Mouse (Mus musculus) liver, postnatal 0 days (tissue): ENCODE results near the gene Adamtsl3. TPM values are rescaled to one million over a fixed set of nuclear protein-coding genes. Genes with fewer than 3 reads are reported as not detected.

Source experiments
- ATAC-seq: fragments of 200-750 bp; cut with Nextera tagmentation; 2 replicates; pipeline ENCODE4 v1.8.0; 2017; ENCODE audit warnings: mild to moderate bottlenecking, moderate library complexity
- DNase-seq: peaks from one replicate; pipeline ENCODE4 v3.0.0-alpha.2; 2016
- H3K27ac ChIP-seq: fragments of 300-500 bp; sonication (generic); 2 replicates; pipeline ENCODE4 v1.5.1; 2014; ENCODE audit warnings: antibody characterized with exemption, moderate library complexity, mild to moderate bottlenecking, low read depth
- H3K27me3 ChIP-seq: fragments of 300-500 bp; sonication (generic); 2 replicates; pipeline ENCODE4 v1.6.1; 2014; ENCODE audit warnings: low read length, control low read depth, mixed read lengths; ENCODE audit not compliant: insufficient read depth
- H3K36me3 ChIP-seq: fragments of 300-500 bp; sonication (generic); replicated peaks from 2 replicates; pipeline ENCODE4 v1.6.1; 2014; ENCODE audit warnings: mild to moderate bottlenecking, control low read depth, low read length, moderate library complexity, mixed read lengths; ENCODE audit not compliant: insufficient read depth
- H3K4me1 ChIP-seq: fragments of 300-500 bp; sonication (generic); 2 replicates; pipeline ENCODE4 v1.6.1; 2014; ENCODE audit warnings: antibody characterized with exemption, mild to moderate bottlenecking, control low read depth; ENCODE audit not compliant: insufficient read depth
- H3K4me2 ChIP-seq: fragments of 300-500 bp; sonication (generic); 2 replicates; pipeline ENCODE4 v1.6.1; 2014; ENCODE audit warnings: low read depth, mild to moderate bottlenecking, low read length, moderate library complexity, mixed read lengths
- H3K4me3 ChIP-seq: fragments of 300-500 bp; sonication (generic); 2 replicates; pipeline ENCODE4 v1.5.1; 2014; ENCODE audit warnings: low read depth, low read length
- H3K9ac ChIP-seq: fragments of 300-500 bp; sonication (generic); replicated peaks from 2 replicates; pipeline ENCODE4 v1.6.1; 2014; ENCODE audit warnings: mild to moderate bottlenecking, moderate library complexity
- H3K9me3 ChIP-seq: fragments of 300-500 bp; sonication (generic); 2 replicates; pipeline ENCODE4 v1.6.1; 2016; ENCODE audit warnings: mild to moderate bottlenecking, control low read depth, low read length, mixed read lengths
- CTCF ChIP-seq: sonication (generic); IDR thresholded peaks from 2 replicates; pipeline ENCODE4 v1.5.1; 2016; ENCODE audit warnings: antibody characterized with exemption, low read depth
- EP300 ChIP-seq: IDR thresholded peaks from 2 replicates; pipeline ENCODE4 v1.6.1; 2016; ENCODE audit warnings: antibody characterized with exemption, low read depth, mild to moderate bottlenecking
- WGBS: fragments of 180-500 bp; shearing (Covaris S2); extraction: QIAGEN DNeasy Blood & Tissue Kit; methylation state at CpG from one replicate; pipeline ENCODE4 v1.1.7; 2014; ENCODE audit not compliant: insufficient replicate concordance; 5-methylcytosine and 5-hydroxymethylcytosine counted together
- polyA plus RNA-seq: library from polyadenylated mRNA; unstranded; fragments of >200 nt; fragmentation: Nextera tagmentation; extraction: Ambion mirVana; gene quantifications from 2 replicates; pipeline ENCODE4 v1.2.1, GENCODE M21; 2015

The Adamtsl3 gene
- polyA plus RNA-seq, 1 experiment from 2014 or later: 0.09 TPM

- H3K9me3 ChIP-seq: no peaks in the 10 kb centered on the region
- H3K4me1 ChIP-seq: no peaks in the 10 kb centered on the region
- no peaks in the 10 kb centered on the region for H3K27me3 ChIP-seq
- ATAC-seq (no peak), DNase-seq (no peak)
- H3K27ac ChIP-seq: no peak overlapping the region
- no peak overlapping the region for H3K4me3 ChIP-seq
- H3K9ac ChIP-seq: no peak overlapping the region
- no peaks in the 10 kb centered on the region for H3K36me3 ChIP-seq
- WGBS: 64% methylated on average over 2 of the region's 2 CpGs
- no peak overlapping the region for H3K4me2 ChIP-seq
- TF ChIP-seq CTCF (no peak), EP300 (no peak)
These were observed 158.7 kb downstream of the Adamtsl3 start for GRCm38 (mm10) chr7:82494220-82494619.

- no peaks in the 10 kb centered on the region for H3K4me1 ChIP-seq
- no peak for DNase-seq
- WGBS: 73% methylated on average over 4 of the region's 4 CpGs
- H3K4me3 ChIP-seq: no peak overlapping the region
- H3K9me3 ChIP-seq: no peaks in the 10 kb centered on the region
- no peak overlapping the region for H3K4me2 ChIP-seq
- no peaks in the 10 kb centered on the region for H3K27me3 ChIP-seq
- TF ChIP-seq EP300 (no peak), CTCF (no peak)
- no peaks in the 10 kb centered on the region for H3K36me3 ChIP-seq
- ATAC-seq: no peak
- no peak overlapping the region for H3K27ac ChIP-seq
- no peak overlapping the region for H3K9ac ChIP-seq
These were observed 161.6 kb downstream of the Adamtsl3 start for GRCm38 (mm10) chr7:82497064-82497463.

GRCm38 (mm10) chr7:82501306-82501705, 165.8 kb downstream of the Adamtsl3 start:
- no peak overlapping the region for H3K9ac ChIP-seq
- H3K4me1 ChIP-seq: no peaks in the 10 kb centered on the region
- no peak for TF ChIP-seq CTCF
- no peak for TF ChIP-seq EP300
- DNase-seq: no peak
- no peak overlapping the region for H3K4me3 ChIP-seq
- H3K27ac ChIP-seq: no peak overlapping the region
- WGBS: 81% methylated on average over 6 of the region's 6 CpGs
- no peak overlapping the region for H3K4me2 ChIP-seq
- H3K36me3 ChIP-seq: no peaks in the 10 kb centered on the region
- no peaks in the 10 kb centered on the region for H3K27me3 ChIP-seq
- ATAC-seq: no peak
- H3K9me3 ChIP-seq: no peaks in the 10 kb centered on the region

GRCm38 (mm10) chr7:82502511-82502910, 167.0 kb downstream of the Adamtsl3 start:
- H3K4me2 ChIP-seq: no peak overlapping the region
- H3K27ac ChIP-seq: no peak overlapping the region
- no peaks in the 10 kb centered on the region for H3K9me3 ChIP-seq
- H3K4me3 ChIP-seq: no peak overlapping the region
- TF ChIP-seq EP300 (no peak), CTCF (no peak)
- WGBS: 61% methylated on average over 5 of the region's 5 CpGs
- no peaks in the 10 kb centered on the region for H3K27me3 ChIP-seq
- H3K36me3 ChIP-seq: no peaks in the 10 kb centered on the region
- H3K9ac ChIP-seq: no peak overlapping the region
- no peak; the same call in 1 of the 2 replicates for ATAC-seq
- H3K4me1 ChIP-seq: no peaks in the 10 kb centered on the region
- DNase-seq: no peak

GRCm38 (mm10) chr7:82504101-82504500, 168.6 kb downstream of the Adamtsl3 start:
- no peak for ATAC-seq
- TF ChIP-seq EP300: no peak
- peak; percentile 75 for TF ChIP-seq CTCF
- DNase-seq: peak; percentile 54

GRCm38 (mm10) chr7:82530583-82530982, 195.1 kb downstream of the Adamtsl3 start:
- WGBS: 76% methylated on average over 5 of the region's 5 CpGs
- no peaks in the 10 kb centered on the region for H3K27me3 ChIP-seq
- no peak for TF ChIP-seq CTCF
- no peak for TF ChIP-seq EP300
- H3K4me2 ChIP-seq: no peak overlapping the region
- H3K4me3 ChIP-seq: no peak overlapping the region
- H3K4me1 ChIP-seq: no peaks in the 10 kb centered on the region
- DNase-seq (no peak), ATAC-seq (no peak)
- no peaks in the 10 kb centered on the region for H3K36me3 ChIP-seq
- H3K27ac ChIP-seq: no peak overlapping the region
- H3K9ac ChIP-seq: no peak overlapping the region
- no peaks in the 10 kb centered on the region for H3K9me3 ChIP-seq

More at GRCm38 (mm10) chr7:82504101-82504500, 168.6 kb downstream of the Adamtsl3 start:
- no peak overlapping the region for H3K4me3 ChIP-seq
- 34% methylated on average over 4 of the region's 4 CpGs for WGBS
- no peaks in the 10 kb centered on the region for H3K9me3 ChIP-seq
- H3K36me3 ChIP-seq: no peaks in the 10 kb centered on the region
- H3K9ac ChIP-seq: no peak overlapping the region
- no peaks in the 10 kb centered on the region for H3K27me3 ChIP-seq
- no peaks in the 10 kb centered on the region for H3K4me1 ChIP-seq
- no peak overlapping the region for H3K4me2 ChIP-seq
- H3K27ac ChIP-seq: no peak overlapping the region

- Histone ChIP-seq H3K4me1 (no peaks in the 10 kb centered on the region), H3K27ac (no peak overlapping the region), H3K9me3 (no peaks in the 10 kb centered on the region), H3K9ac (no peak overlapping the region), H3K36me3 (no peaks in the 10 kb centered on the region), H3K4me2 (no peak overlapping the region), H3K4me3 (no peak overlapping the region), H3K27me3 (no peaks in the 10 kb centered on the region)
- WGBS: 79% methylated on average over 7 of the region's 7 CpGs
- TF ChIP-seq EP300 (no peak), CTCF (no peak)
- no peak for ATAC-seq
- no peak for DNase-seq
These were observed 195.9 kb downstream of the Adamtsl3 start for GRCm38 (mm10) chr7:82531376-82531775.
